Comparison of ENCODE assay signal across 13 mouse cellular contexts in genomic region chr2:135676978-135677501, GRCm38 (mm10).
"Had no signal": no experiment of that assay in that cellular context is flagged by ENCODE, and none has a peak within 500 bp of the region (broad histone marks: within the 10 kb centered on the region; RNA-seq: fewer than 3 reads in every experiment).

No protein-coding gene starts in this region.

- H3K9ac ChIP-seq: limb, embryonic 15.5 days; liver, embryonic 12.5 days; lung, embryonic 14.5 days; neural tube, embryonic 15.5 days had no signal

- H3K27ac ChIP-seq: kidney, postnatal 0 days; limb, embryonic 15.5 days; liver, embryonic 12.5 days; midbrain, embryonic 10.5 days; neural tube, embryonic 15.5 days; stomach, postnatal 0 days had no signal

- DNase-seq: kidney, adult 2 months; lung, embryonic 14.5 days; lung, postnatal 10 days; lung, postnatal 4 days; thymus, adult 18-20 months; thymus, postnatal 14 days had no signal

- H3K36me3 ChIP-seq: limb, embryonic 15.5 days; liver, embryonic 12.5 days; midbrain, embryonic 10.5 days; neural tube, embryonic 15.5 days had no signal

- H3K9me3 ChIP-seq: limb, embryonic 15.5 days; liver, embryonic 12.5 days; midbrain, embryonic 10.5 days; neural tube, embryonic 15.5 days had no signal

- H3K4me1 ChIP-seq: neural tube, embryonic 15.5 days had no signal

- H3K27me3 ChIP-seq: limb, embryonic 15.5 days; liver, embryonic 12.5 days; neural tube, embryonic 15.5 days had no signal

- ATAC-seq: liver, embryonic 12.5 days had no signal

- H3K4me2 ChIP-seq: limb, embryonic 15.5 days; liver, embryonic 12.5 days; lung, embryonic 14.5 days; neural tube, embryonic 15.5 days had no signal

- H3K4me3 ChIP-seq: limb, embryonic 15.5 days; liver, embryonic 12.5 days; midbrain, embryonic 10.5 days; myocyte; neural tube, embryonic 15.5 days had no signal
